Mouse (Mus musculus): ENCODE results near the gene Hist1h2an.

DNA sequence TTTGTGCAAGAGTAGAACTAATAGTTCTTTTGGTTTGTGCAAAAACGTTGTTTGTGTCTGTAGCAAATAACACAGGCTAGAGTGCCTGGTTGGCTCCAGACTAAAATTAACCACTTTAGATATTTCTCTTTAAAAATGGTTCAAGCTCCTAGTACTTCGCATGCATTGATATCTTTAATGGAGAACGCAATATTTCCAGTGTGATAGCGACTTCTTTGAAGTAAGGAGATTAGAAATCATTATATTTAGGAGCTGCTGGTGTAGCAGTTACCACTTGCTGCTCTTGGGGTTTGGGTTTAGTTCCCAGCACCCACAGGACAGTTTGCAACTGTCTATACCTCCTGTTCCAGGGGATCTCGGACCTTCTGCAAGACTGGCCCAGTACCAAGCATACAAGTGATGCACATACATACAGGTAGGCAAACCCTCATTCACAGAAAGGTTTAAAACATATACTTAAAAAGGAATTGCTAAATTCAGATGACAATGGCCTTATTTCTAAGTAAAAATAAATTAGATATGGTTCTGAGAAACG is 5.9 kb downstream of the Hist1h2an start:
- no peak for TF ChIP-seq CTCF (IDR thresholded peaks at IDR 0.05; ENCODE audit: low read depth)
- no peak for TF ChIP-seq EP300 (IDR thresholded peaks at IDR 0.05; ENCODE audit: low read depth)

Data from heart, postnatal 0 days (tissue).